Mouse (Mus musculus) hindlimb bud, embryonic 11.5 days (tissue): ENCODE results near the gene Tfrc.

Source experiments
- DNase-seq: peaks from one replicate; pipeline ENCODE4 v3.0.0-alpha.2; 2012; ENCODE audit warnings: low read depth, low spot score; ENCODE audit errors: extremely low spot score

Gene Tfrc

DNA sequence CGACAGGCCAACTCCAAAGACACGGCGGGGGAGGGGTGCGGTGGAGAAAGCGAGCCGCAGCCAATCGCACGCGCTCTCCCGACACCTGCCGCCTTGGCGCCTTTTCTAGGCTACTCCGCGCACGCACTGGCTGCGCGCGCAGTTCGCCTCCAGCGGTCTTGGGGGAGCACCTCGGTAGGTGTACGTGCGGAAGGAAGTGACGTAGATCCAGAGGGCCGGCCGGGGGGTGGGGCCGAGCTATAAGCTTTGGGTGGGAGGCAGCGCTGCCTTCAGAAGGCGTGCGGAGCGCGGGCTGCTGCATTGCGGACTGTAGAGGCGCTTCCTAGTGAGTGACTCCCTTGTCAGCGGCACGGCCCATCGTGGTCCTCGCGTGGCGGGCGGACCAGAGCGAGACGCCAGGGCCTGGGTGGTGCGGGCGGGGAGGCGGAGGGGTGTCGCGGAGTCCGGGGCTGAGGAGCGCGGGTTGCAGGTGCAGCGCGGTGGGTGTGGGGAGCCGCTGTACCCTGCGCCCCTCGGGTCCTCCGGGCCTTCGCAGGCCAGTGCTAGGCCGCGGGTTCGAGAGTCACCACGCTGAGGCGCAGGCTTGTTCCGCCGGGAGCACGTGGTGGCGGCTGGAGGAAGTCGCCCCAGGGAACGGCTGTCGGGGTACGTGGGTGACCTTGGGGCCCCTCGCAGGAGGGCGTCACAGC, at the start of gene Tfrc:
Tfrc (plus strand) TSS at position 209 of the 689 bp plus-strand sequence.
- DNase-seq, result peak; percentile 93

- no peak for DNase-seq
Observed at GRCm38 (mm10) chr16:32559493-32559892, 49.2 kb upstream of the Tfrc start.

DNA sequence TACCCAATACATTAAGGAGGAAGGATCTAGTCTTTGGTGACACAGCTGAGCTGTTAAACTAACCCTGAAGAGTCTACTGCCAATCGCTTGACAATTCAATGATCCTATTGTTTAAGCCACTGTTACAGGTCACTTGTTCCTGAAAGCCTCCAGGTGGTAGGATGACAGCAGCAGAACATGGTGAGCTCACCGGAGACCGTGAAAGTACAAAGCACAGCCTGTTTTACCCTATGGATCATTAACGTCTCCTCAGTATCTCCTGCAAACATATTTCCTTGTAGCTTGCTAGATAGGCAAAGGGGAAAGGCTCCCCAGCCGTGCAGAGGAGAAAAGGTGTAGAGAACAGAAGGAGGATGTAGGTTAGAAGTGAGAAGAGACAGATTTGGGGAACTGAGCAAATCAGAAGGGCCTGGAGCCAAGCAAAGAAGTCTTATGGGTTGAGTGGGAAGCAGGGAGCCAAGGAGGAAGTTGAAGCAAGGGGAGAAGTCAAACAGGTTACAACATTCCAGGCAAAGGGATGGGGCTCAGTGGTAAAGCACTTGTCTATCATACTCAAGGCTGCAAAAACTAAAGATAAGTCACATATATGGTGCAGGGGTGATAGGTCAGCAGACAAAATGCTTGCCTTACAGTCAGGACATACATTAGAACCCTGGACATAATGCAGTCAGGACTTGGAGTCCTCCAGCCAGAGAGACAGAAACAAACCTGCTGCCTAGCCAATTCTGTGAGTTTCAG, 45.5 kb upstream of the Tfrc start:
- DNase-seq, result no peak

DNA sequence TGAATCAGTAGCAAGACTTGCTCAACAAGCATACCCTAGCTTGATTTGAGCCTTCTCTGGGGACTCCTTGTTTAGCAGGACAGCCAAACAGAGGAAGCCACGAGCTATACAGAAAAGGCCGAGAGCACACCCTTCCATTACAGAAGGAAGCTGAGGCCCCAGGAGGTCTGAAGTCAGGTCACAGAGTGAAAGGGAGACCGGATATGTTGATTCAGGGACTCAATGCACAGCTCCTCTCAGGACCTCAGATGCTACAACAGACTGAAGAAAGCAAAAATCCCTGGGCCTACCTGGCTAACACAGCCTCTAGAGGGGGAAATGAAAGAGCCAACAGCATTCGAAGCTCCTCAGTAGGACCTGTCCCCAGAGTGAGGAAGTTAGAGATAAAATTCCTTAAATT, 41.4 kb upstream of the Tfrc start:
- DNase-seq, result no peak

DNA sequence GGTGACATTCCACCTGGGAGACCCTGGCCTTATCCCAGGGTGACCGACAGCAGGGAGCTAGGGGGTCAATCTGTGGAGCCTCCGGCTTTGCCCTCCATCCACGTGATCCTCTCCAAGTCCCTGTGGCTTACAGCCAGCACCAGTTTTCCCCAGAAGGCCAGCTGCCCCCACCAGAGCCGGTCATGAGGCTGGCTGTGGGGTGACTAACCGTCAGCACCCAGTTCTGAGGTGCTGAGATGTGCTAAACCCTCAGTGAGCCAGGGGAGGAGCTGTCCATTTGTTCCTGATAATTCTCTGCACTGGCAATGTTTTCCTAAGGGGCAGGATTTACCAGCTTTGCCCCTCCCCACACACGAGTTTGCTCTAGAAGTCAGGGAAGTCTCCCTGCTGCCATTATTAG, 40.3 kb upstream of the Tfrc start:
- no peak for DNase-seq

DNA sequence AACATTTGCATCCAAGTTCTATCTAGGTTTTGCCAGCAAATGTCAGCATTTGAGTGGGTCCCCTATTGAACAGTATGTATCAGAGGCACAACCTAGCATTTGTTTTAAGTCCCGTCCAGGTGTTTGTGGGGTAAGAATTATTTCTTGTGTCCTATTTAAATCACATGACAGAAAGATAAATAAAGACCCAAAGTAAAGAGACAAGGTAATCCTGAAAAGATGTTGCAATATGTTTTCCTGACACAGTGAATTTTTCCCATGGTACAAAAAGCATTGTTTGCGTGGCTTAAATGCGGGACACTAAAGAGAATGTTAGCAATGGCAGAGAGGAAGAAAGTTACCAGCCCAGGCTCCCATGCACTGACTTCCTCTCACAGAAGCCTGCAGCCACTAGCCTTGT, 38.7 kb upstream of the Tfrc start:
- no peak for DNase-seq

- DNase-seq, result no peak
Observed at GRCm38 (mm10) chr16:32572528-32572927, 36.2 kb upstream of the Tfrc start.

- no peak for DNase-seq
Observed at GRCm38 (mm10) chr16:32586482-32586881, 22.2 kb upstream of the Tfrc start.

DNA sequence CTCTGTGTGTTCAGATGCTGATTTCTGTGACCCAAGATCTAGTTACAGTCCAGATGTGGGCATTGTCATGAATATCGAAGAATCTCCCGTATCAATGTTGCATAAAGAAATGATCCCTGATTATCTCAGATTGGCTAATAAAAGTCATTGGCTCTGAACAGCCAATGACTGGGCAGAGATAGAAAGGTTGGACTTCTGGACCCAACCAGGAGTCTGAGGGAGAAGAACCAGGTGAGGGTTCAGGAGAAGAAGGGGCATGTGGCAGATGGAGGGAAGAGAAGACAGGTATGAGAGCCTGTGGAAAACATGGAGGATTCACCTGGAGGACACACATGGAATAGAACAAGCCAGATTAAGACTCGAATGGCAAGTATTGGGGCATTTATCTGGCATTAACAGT, 20.2 kb upstream of the Tfrc start:
- DNase-seq, result no peak

- no peak for DNase-seq
Observed at GRCm38 (mm10) chr16:32591521-32591920, 17.2 kb upstream of the Tfrc start.

DNA sequence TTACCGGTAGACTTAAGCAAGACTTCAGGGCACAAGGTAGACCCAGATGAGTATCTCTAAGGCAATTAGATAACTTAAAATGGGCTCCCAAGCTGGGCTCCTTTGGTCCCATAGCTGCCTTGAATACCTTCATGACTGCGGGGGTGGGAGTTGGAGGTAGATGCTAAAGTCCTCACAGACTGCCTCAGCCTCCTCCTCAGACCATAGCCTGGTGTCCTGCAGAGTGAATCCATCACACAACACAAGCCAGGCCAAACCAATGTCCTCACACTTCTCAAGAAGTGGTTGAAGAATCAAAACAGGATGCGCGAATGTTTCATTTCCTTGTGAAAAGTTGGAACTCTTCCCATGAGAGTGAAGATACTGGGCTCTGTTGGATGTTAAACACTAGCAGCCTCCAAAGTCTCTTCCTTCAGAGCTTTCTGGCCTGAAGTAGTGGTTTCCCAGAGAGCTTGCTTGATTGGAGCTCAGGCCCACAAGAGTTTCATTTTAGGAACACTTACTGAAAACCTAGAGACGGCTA, 15.4 kb upstream of the Tfrc start:
- no peak for DNase-seq

- DNase-seq, result no peak
Observed at GRCm38 (mm10) chr16:32593916-32594315, 14.8 kb upstream of the Tfrc start.

DNA sequence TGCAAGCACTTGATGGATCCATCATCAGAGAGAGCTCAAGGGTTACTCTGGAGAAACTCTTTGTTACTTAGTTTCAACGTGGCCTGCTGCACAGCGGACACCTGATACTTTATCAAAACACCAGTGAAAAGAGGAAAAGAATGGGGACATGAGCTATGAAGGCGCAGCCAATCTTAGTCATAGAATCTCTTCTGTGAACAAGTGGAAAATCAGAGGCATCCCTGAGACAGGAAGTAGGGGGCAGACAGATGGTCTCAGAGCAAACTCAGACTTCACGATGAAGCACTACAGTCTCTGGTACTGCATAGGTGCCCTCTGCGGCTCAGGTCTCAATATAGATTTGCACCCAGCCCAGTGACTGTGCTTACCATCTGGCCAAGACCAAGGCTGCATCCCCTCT, 14.0 kb upstream of the Tfrc start:
- DNase-seq, result no peak

DNA sequence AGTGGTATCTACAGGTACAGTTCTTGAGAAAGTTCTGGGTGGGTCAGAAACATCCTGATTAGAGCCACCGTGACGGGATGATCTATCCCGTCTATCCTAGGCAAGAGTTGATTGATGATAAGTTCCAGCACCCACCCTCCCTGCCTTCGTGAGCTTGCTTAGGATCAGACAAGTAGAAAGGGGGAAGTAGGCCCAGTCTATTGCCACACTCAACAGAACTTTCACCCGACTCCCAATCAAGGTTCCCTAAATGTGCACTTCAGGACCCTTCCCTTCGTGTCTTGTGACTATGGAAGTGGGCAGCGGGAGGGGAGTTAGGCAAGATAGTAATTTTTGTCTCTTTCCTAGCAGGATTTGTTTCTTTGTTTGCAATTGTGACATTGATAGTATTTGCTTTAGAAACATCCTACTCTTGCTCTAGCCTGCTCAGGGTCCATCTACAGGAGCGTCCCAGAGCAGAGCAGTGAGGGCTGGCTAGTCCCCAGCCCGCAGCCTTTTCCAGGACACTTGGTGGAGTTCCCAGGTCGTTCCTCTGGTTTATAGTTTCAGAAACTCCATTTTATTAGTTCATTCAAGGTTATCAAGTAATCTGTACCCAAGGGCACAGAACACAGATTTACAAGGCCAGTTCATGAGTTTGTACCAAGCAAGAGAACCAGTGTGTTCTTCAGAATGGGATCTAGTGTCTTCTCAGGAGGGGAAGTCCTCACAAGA, 13.4 kb upstream of the Tfrc start:
- no peak for DNase-seq

DNA sequence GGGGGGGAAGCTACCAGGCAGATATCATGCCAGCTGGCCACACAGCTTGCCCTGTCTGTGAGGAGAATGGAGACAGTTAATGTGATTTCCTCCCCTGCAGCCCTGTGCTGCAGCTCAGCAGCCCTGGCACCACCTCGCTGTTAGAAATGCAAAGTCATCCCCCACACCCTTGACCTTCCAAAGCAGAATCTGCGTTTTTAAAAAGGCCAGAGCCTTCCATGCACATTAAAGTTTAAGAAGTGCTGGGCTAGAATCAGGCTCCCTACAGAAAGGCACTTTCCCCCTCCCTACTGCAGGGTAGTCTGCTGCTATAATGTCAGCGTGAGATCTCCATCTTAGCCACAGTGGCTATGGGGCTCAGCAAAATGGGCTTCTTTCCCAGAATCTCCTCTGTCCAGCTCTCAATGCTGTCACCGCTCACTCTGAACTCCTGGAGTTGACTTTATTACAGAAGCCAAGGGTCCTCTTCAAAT, 10.8 kb upstream of the Tfrc start:
- no peak for DNase-seq

- no peak for DNase-seq
Observed at GRCm38 (mm10) chr16:32599151-32599550, 9.6 kb upstream of the Tfrc start.

- no peak for DNase-seq
Observed at GRCm38 (mm10) chr16:32602193-32602685, 6.5 kb upstream of the Tfrc start.

DNA sequence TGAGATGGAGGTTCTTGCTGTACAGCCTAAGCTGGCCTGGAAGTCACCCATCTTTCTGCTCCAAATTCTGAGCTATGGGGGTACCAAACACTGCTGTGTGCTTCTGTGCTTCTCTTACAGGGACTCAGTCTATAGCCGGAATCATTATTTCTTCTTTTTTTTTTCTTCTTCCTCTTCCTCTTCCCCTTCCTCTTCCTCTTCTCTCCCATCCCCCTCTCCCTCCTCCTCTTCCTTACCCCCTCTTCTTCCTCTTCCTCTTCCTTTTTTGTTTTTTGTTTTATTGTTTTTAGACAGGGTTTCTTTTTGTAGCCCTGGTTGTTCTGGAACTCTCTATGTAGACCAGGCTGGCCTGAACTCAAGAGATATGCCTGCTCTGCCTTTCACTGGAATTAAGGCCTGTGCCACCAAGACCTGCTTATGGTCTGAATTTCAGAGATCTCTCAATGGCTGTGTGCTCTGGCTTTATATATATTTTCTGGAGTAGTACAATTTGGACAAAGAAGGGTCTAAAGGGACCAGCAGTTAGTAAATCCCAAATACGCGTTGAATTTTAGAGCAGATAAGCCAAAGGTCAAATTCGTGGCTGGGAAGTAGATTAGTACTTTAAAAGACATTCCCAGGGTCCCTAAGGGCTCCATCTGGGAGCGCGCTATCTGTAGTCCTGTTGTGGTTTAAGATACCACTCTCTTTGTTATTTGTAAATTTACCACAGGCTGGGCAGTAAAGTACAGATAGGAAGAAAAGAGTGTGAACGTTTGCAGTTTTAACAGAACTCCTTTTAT, 967 bp upstream of the Tfrc start:
- DNase-seq, result no peak

DNA sequence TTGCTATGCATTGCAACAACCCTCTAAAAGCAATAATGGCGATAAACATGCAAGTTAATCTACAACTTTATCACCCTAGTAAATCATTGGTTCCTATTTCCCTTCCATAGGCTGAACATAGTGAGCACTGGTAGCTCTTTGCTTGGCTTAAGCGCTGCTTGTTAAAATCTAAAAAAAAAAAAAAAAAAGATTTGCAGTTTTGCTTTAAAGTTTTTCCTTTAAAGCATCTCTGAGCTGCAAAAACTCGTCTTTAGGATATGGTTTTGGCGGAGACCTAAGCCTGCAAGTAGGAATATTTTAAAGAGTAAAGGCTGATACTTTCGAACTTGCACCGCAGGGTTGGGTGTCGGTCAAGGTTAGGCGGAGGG, 392 bp upstream of the Tfrc start:
- DNase-seq, result peak; percentile 24

DNA sequence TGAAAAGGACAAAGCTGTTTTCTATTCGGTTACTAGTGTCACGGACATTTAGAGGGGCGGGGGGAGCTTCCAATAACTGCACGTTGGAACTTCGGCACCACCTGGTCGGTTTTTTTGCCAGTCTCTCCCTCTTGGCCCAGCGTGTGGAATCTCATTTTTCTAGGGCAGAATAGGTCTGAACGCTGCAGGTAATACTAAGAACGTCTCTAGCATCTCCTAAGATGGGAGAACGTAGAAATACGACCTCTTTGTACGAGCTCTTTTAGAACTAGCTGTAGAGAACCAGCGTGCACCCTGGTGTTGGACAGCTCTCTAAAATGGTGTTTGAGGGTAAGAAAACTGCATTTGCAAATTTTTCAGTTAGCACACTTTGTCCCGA, 670 bp downstream of the Tfrc start:
- no peak for DNase-seq
